Mouse (Mus musculus): ENCODE results near the gene Ccr1l1. TPM values are rescaled to one million over a fixed set of nuclear protein-coding genes. Genes with fewer than 3 reads are reported as not detected.

Gene Ccr1l1
- not detected in 2 replicates for polyA plus RNA-seq (2016; fragmentation: Nextera tagmentation; extraction: Ambion mirVana)

GRCm38 (mm10) chr9:123978308-123978707, at the start of gene Ccr1l1:
Gene Ccr1l1 (minus strand): TSS chr9:123978408.
- WGBS, result 72% methylated on average over 1 of the region's 1 CpGs
- no peak within 1 kb of the TSS for H3K4me3 ChIP-seq
- H3K27ac ChIP-seq, result no peak within 1 kb of the TSS
- H3K9me3 ChIP-seq, result no peaks in the 10 kb centered on the region
- H3K27me3 ChIP-seq (ENCODE audit: insufficient read depth, poor library complexity, severe bottlenecking), result no peaks in the 10 kb centered on the region
- no peak for DNase-seq (ENCODE audit: low spot score)
- no peaks in the 10 kb centered on the region for H3K4me1 ChIP-seq (replicated peaks)
- no peaks in the 10 kb centered on the region for H3K36me3 ChIP-seq

GRCm38 (mm10) chr9:124021672-124022071, 43.5 kb upstream of the Ccr1l1 start, which contains the start of gene Ccr3:
Gene Ccr3 (plus strand): TSS chr9:124021972.
- DNase-seq (ENCODE audit: low spot score), result no peak
- H3K27me3 ChIP-seq (ENCODE audit: insufficient read depth, poor library complexity, severe bottlenecking), result no peaks in the 10 kb centered on the region
- H3K4me3 ChIP-seq, result no peak within 1 kb of the TSS
- H3K9me3 ChIP-seq, result no peaks in the 10 kb centered on the region
- H3K4me1 ChIP-seq (replicated peaks), result no peaks in the 10 kb centered on the region
- 86% methylated on average over 1 of the region's 1 CpGs for WGBS
- H3K27ac ChIP-seq, result no peak within 1 kb of the TSS
- no peaks in the 10 kb centered on the region for H3K36me3 ChIP-seq

- no peaks in the 10 kb centered on the region for H3K9me3 ChIP-seq
- H3K4me1 ChIP-seq (replicated peaks), result no peaks in the 10 kb centered on the region
- no peaks in the 10 kb centered on the region for H3K36me3 ChIP-seq
- no peak overlapping the region for H3K4me3 ChIP-seq
- H3K27me3 ChIP-seq (ENCODE audit: insufficient read depth, poor library complexity, severe bottlenecking), result no peaks in the 10 kb centered on the region
- WGBS, result 84% methylated on average over 3 of the region's 3 CpGs
- no peak for DNase-seq (ENCODE audit: low spot score)
- no peak overlapping the region for H3K27ac ChIP-seq
Observed at GRCm38 (mm10) chr9:124019887-124020286, 41.7 kb upstream of the Ccr1l1 start.

GRCm38 (mm10) chr9:124016048-124016447, 37.8 kb upstream of the Ccr1l1 start:
- H3K27me3 ChIP-seq (ENCODE audit: insufficient read depth, poor library complexity, severe bottlenecking), result no peaks in the 10 kb centered on the region
- no peaks in the 10 kb centered on the region for H3K4me1 ChIP-seq (replicated peaks)
- no peak for DNase-seq (ENCODE audit: low spot score)
- WGBS, result 78% methylated on average over 2 of the region's 2 CpGs
- H3K36me3 ChIP-seq, result no peaks in the 10 kb centered on the region
- H3K9me3 ChIP-seq, result no peaks in the 10 kb centered on the region
- H3K4me3 ChIP-seq, result no peak overlapping the region
- no peak overlapping the region for H3K27ac ChIP-seq

GRCm38 (mm10) chr9:124014985-124015652, 36.9 kb upstream of the Ccr1l1 start:
- H3K4me3 ChIP-seq, result no peak overlapping the region
- 81% methylated on average over 2 of the region's 2 CpGs for WGBS
- no peak for DNase-seq (ENCODE audit: low spot score)
- no peaks in the 10 kb centered on the region for H3K9me3 ChIP-seq
- H3K4me1 ChIP-seq (replicated peaks), result no peaks in the 10 kb centered on the region
- H3K36me3 ChIP-seq, result no peaks in the 10 kb centered on the region
- H3K27ac ChIP-seq, result no peak overlapping the region
- H3K27me3 ChIP-seq (ENCODE audit: insufficient read depth, poor library complexity, severe bottlenecking), result no peaks in the 10 kb centered on the region

GRCm38 (mm10) chr9:124013270-124013669, 35.1 kb upstream of the Ccr1l1 start:
- H3K27me3 ChIP-seq (ENCODE audit: insufficient read depth, poor library complexity, severe bottlenecking), result no peaks in the 10 kb centered on the region
- H3K27ac ChIP-seq, result no peak overlapping the region
- no peaks in the 10 kb centered on the region for H3K9me3 ChIP-seq
- WGBS, result 89% methylated on average over 3 of the region's 3 CpGs
- no peak overlapping the region for H3K4me3 ChIP-seq
- H3K4me1 ChIP-seq (replicated peaks), result no peaks in the 10 kb centered on the region
- H3K36me3 ChIP-seq, result no peaks in the 10 kb centered on the region
- DNase-seq (ENCODE audit: low spot score), result no peak

GRCm38 (mm10) chr9:124012691-124013090, 34.5 kb upstream of the Ccr1l1 start:
- no peak overlapping the region for H3K27ac ChIP-seq
- WGBS, result 84% methylated on average over 2 of the region's 2 CpGs
- H3K4me3 ChIP-seq, result no peak overlapping the region
- H3K36me3 ChIP-seq, result no peaks in the 10 kb centered on the region
- no peaks in the 10 kb centered on the region for H3K27me3 ChIP-seq (ENCODE audit: insufficient read depth, poor library complexity, severe bottlenecking)
- DNase-seq (ENCODE audit: low spot score), result no peak
- H3K4me1 ChIP-seq (replicated peaks), result no peaks in the 10 kb centered on the region
- H3K9me3 ChIP-seq, result no peaks in the 10 kb centered on the region

GRCm38 (mm10) chr9:123999784-124000183, 21.6 kb upstream of the Ccr1l1 start:
- H3K27ac ChIP-seq, result no peak overlapping the region
- WGBS, result 90% methylated on average over 2 of the region's 2 CpGs
- no peak overlapping the region for H3K4me3 ChIP-seq
- H3K4me1 ChIP-seq (replicated peaks), result no peaks in the 10 kb centered on the region
- H3K36me3 ChIP-seq, result no peaks in the 10 kb centered on the region
- H3K9me3 ChIP-seq, result no peaks in the 10 kb centered on the region
- no peaks in the 10 kb centered on the region for H3K27me3 ChIP-seq (ENCODE audit: insufficient read depth, poor library complexity, severe bottlenecking)
- no peak for DNase-seq (ENCODE audit: low spot score)

GRCm38 (mm10) chr9:123997719-123998118, 19.5 kb upstream of the Ccr1l1 start:
- DNase-seq (ENCODE audit: low spot score), result no peak
- Histone ChIP-seq H3K4me1 (replicated peaks) (no peaks in the 10 kb centered on the region), H3K9me3 (no peaks in the 10 kb centered on the region), H3K4me3 (no peak overlapping the region), H3K27me3 (ENCODE audit: insufficient read depth, poor library complexity, severe bottlenecking) (no peaks in the 10 kb centered on the region), H3K27ac (no peak overlapping the region), H3K36me3 (no peaks in the 10 kb centered on the region)
- 86% methylated on average over 3 of the region's 3 CpGs for WGBS

- no peak overlapping the region for H3K27ac ChIP-seq
- no peak for DNase-seq (ENCODE audit: low spot score)
- WGBS, result 59% methylated on average over 1 of the region's 1 CpGs
- no peaks in the 10 kb centered on the region for H3K9me3 ChIP-seq
- H3K36me3 ChIP-seq, result no peaks in the 10 kb centered on the region
- H3K4me1 ChIP-seq (replicated peaks), result no peaks in the 10 kb centered on the region
- no peak overlapping the region for H3K4me3 ChIP-seq
- H3K27me3 ChIP-seq (ENCODE audit: insufficient read depth, poor library complexity, severe bottlenecking), result no peaks in the 10 kb centered on the region
Observed at GRCm38 (mm10) chr9:123991312-123991906, 13.2 kb upstream of the Ccr1l1 start.

- Histone ChIP-seq H3K27ac (no peak overlapping the region), H3K36me3 (no peaks in the 10 kb centered on the region), H3K9me3 (no peaks in the 10 kb centered on the region), H3K27me3 (ENCODE audit: insufficient read depth, poor library complexity, severe bottlenecking) (no peaks in the 10 kb centered on the region), H3K4me3 (no peak overlapping the region), H3K4me1 (replicated peaks) (no peaks in the 10 kb centered on the region)
- WGBS, result 88% methylated on average over 3 of the region's 3 CpGs
- no peak for DNase-seq (ENCODE audit: low spot score)
Observed at GRCm38 (mm10) chr9:123989671-123990070, 11.5 kb upstream of the Ccr1l1 start.

GRCm38 (mm10) chr9:123986217-123986616, 8.0 kb upstream of the Ccr1l1 start:
- Histone ChIP-seq H3K27me3 (ENCODE audit: insufficient read depth, poor library complexity, severe bottlenecking) (no peaks in the 10 kb centered on the region), H3K36me3 (no peaks in the 10 kb centered on the region), H3K9me3 (no peaks in the 10 kb centered on the region), H3K4me3 (no peak overlapping the region), H3K27ac (no peak overlapping the region), H3K4me1 (replicated peaks) (no peaks in the 10 kb centered on the region)
- no peak for DNase-seq (ENCODE audit: low spot score)
- 89% methylated on average over 2 of the region's 2 CpGs for whole genome bisulfite sequencing

GRCm38 (mm10) chr9:123984943-123985342, 6.7 kb upstream of the Ccr1l1 start:
- Histone ChIP-seq H3K36me3 (no peaks in the 10 kb centered on the region), H3K27ac (no peak overlapping the region), H3K4me1 (replicated peaks) (no peaks in the 10 kb centered on the region), H3K27me3 (ENCODE audit: insufficient read depth, poor library complexity, severe bottlenecking) (no peaks in the 10 kb centered on the region), H3K4me3 (no peak overlapping the region), H3K9me3 (no peaks in the 10 kb centered on the region)
- DNase-seq (ENCODE audit: low spot score), result no peak

All from hindbrain, embryonic 10.5 days (tissue).